9 mouse cellular contexts compared by ENCODE assay signal in genomic region chr16:31591565-31591964, GRCm38 (mm10).
DNase-seq lines count a peak whose midpoint lies in the region; ATAC-seq and TF ChIP-seq lines count a peak whose summit lies in the region.
"Had no signal": no experiment of that assay in that cellular context is flagged by ENCODE, and none has a peak within 500 bp of the region (broad histone marks: within the 10 kb centered on the region; RNA-seq: fewer than 3 reads in every experiment).

No protein-coding gene starts in this region.

- H3K4me2 ChIP-seq in heart, embryonic 15.5 days = peak overlapping the region; percentile 45
- peak overlapping the region; percentile 13 for H3K4me2 ChIP-seq in embryonic facial prominence, embryonic 11.5 days (ENCODE audit: low read depth, low read length)
- no peak overlapping the region for H3K4me2 ChIP-seq in hindbrain, embryonic 11.5 days (replicated peaks; ENCODE audit: low read depth, low read length)
- H3K4me2 ChIP-seq in midbrain, embryonic 14.5 days (ENCODE audit: low read length) = peak overlapping the region; percentile 29; the same call in 1 of the 2 replicates

- peaks cover 34% of the 10 kb centered on the region for H3K4me1 ChIP-seq in heart, embryonic 15.5 days (replicated peaks)
- H3K4me1 ChIP-seq in embryonic facial prominence, embryonic 11.5 days (ENCODE audit: control insufficient read depth, insufficient read depth, low read length) = peaks cover 9% of the 10 kb centered on the region
- peaks cover 9% of the 10 kb centered on the region for H3K4me1 ChIP-seq in hindbrain, embryonic 11.5 days (replicated peaks; ENCODE audit: control insufficient read depth, insufficient read depth, low read length)
- H3K4me1 ChIP-seq in midbrain, embryonic 14.5 days (ENCODE audit: control insufficient read depth, insufficient read depth, low read length) = peaks cover 26% of the 10 kb centered on the region
- no peaks in the 10 kb centered on the region for H3K4me1 ChIP-seq in thymus, adult 2 months (replicated peaks; ENCODE audit: control insufficient read depth, insufficient read depth, low read length)

- no peaks in the 10 kb centered on the region for H3K36me3 ChIP-seq in heart, embryonic 15.5 days
- H3K36me3 ChIP-seq in embryonic facial prominence, embryonic 11.5 days (replicated peaks; ENCODE audit: control insufficient read depth, insufficient read depth, low read depth, low read length) = no peaks in the 10 kb centered on the region
- H3K36me3 ChIP-seq in hindbrain, embryonic 11.5 days (ENCODE audit: control insufficient read depth, insufficient read depth, low read length) = no peaks in the 10 kb centered on the region
- no peaks in the 10 kb centered on the region for H3K36me3 ChIP-seq in midbrain, embryonic 14.5 days (ENCODE audit: control insufficient read depth, insufficient read depth, low read length)
- no peaks in the 10 kb centered on the region for H3K36me3 ChIP-seq in thymus, adult 2 months (ENCODE audit: control insufficient read depth, insufficient read depth, low read length)

- peak overlapping the region; percentile 78 for H3K27ac ChIP-seq in heart, embryonic 15.5 days
- 0 out of 2 replicates have a peak overlapping the region, but pooled peaks have one; percentile 16 for H3K27ac ChIP-seq in embryonic facial prominence, embryonic 11.5 days (replicated peaks; ENCODE audit: low read depth, low read length)
- H3K27ac ChIP-seq in hindbrain, embryonic 11.5 days (ENCODE audit: low read depth, low read length) = peak overlapping the region; percentile 80; the same call in 1 of the 2 replicates
- peak overlapping the region; percentile 77 for H3K27ac ChIP-seq in midbrain, embryonic 14.5 days (replicated peaks; ENCODE audit: low read depth, low read length)
- H3K27ac ChIP-seq in thymus, adult 2 months (ENCODE audit: control insufficient read depth, insufficient read depth, low read length) = no peak overlapping the region

- no peaks in the 10 kb centered on the region for H3K27me3 ChIP-seq in heart, embryonic 15.5 days
- H3K27me3 ChIP-seq in embryonic facial prominence, embryonic 11.5 days (ENCODE audit: control insufficient read depth, insufficient read depth, low read length) = no peaks in the 10 kb centered on the region
- H3K27me3 ChIP-seq in hindbrain, embryonic 11.5 days (ENCODE audit: control insufficient read depth, insufficient read depth, low read length) = no peaks in the 10 kb centered on the region
- no peaks in the 10 kb centered on the region for H3K27me3 ChIP-seq in midbrain, embryonic 14.5 days (ENCODE audit: control insufficient read depth, insufficient read depth, low read length)
- H3K27me3 ChIP-seq in thymus, adult 2 months (ENCODE audit: control insufficient read depth, insufficient read depth, low read length) = no peaks in the 10 kb centered on the region

- ATAC-seq in heart, embryonic 15.5 days (replicated peaks; ENCODE audit: insufficient number of reproducible peaks, insufficient read depth, low FRiP score, low read depth) = no peak
- ATAC-seq in embryonic facial prominence, embryonic 11.5 days (replicated peaks; ENCODE audit: insufficient number of reproducible peaks, low FRiP score, low TSS enrichment, low read depth) = peak; percentile 58
- peak; percentile 21; the same call in 1 of the 2 replicates for ATAC-seq in hindbrain, embryonic 11.5 days (ENCODE audit: low FRiP score)
- ATAC-seq in midbrain, embryonic 14.5 days (ENCODE audit: low FRiP score, low TSS enrichment) = 0 out of 2 replicates have a peak, but pooled peaks have one; percentile 12

- DNase-seq in heart, adult 9 months (ENCODE audit: low spot score in 2 of 2) = no peak
- peak; percentile 33 for DNase-seq in embryonic facial prominence, embryonic 11.5 days (ENCODE audit: low spot score)
- no peak for DNase-seq in hindbrain, embryonic 11.5 days (ENCODE audit: low spot score)
- DNase-seq in midbrain, embryonic 14.5 days = no peak
- DNase-seq in frontal cortex, adult 2 months (ENCODE audit: extremely low spot score in 1 of 2, low spot score in 1 of 2) = no peak
- DNase-seq in cerebellum, postnatal 25 days = no peak
- no peak for DNase-seq in thymus, adult 2 months
- DNase-seq: thymus, postnatal 14 days had no signal

- no peak overlapping the region for H3K9ac ChIP-seq in heart, embryonic 15.5 days
- no peak overlapping the region for H3K9ac ChIP-seq in embryonic facial prominence, embryonic 11.5 days (replicated peaks; ENCODE audit: low read length)
- no peak overlapping the region for H3K9ac ChIP-seq in hindbrain, embryonic 11.5 days (ENCODE audit: low read depth, low read length)
- no peak overlapping the region for H3K9ac ChIP-seq in midbrain, embryonic 14.5 days (replicated peaks; ENCODE audit: low read length)

- 69% methylated on average over 3 of the region's 3 CpGs for WGBS in heart, embryonic 15.5 days
- WGBS in embryonic facial prominence, embryonic 11.5 days = 38% methylated on average over 3 of the region's 3 CpGs
- WGBS in hindbrain, embryonic 11.5 days = 64% methylated on average over 3 of the region's 3 CpGs
- 50% methylated on average over 3 of the region's 3 CpGs for WGBS in midbrain, embryonic 14.5 days
- 64% methylated on average over 3 of the region's 3 CpGs for WGBS in thymus, adult 2 months

- no peak for TF ChIP-seq CTCF in thymus, adult 2 months (IDR thresholded peaks at IDR 0.05; ENCODE audit: borderline replicate concordance, control insufficient read depth, extremely low read depth, insufficient read depth, low read length, poor library complexity)

- H3K9me3 ChIP-seq in heart, embryonic 15.5 days (replicated peaks) = no peaks in the 10 kb centered on the region
- no peaks in the 10 kb centered on the region; the same call in 1 of the 2 replicates for H3K9me3 ChIP-seq in embryonic facial prominence, embryonic 11.5 days (replicated peaks; ENCODE audit: control insufficient read depth, low read length)
- H3K9me3 ChIP-seq in hindbrain, embryonic 11.5 days (ENCODE audit: control insufficient read depth, low read length) = no peaks in the 10 kb centered on the region
- H3K9me3 ChIP-seq in midbrain, embryonic 14.5 days (ENCODE audit: control insufficient read depth, low read length) = no peaks in the 10 kb centered on the region

- TF ChIP-seq POLR2A in thymus, adult 2 months (IDR thresholded peaks at IDR 0.05; ENCODE audit: control insufficient read depth, extremely low read depth, insufficient read depth, low read length, poor library complexity) = no peak

- H3K4me3 ChIP-seq in heart, embryonic 15.5 days = peak overlapping the region; percentile 13; the same call in 1 of the 2 replicates
- H3K4me3 ChIP-seq in embryonic facial prominence, embryonic 11.5 days (ENCODE audit: low read depth, low read length) = no peak overlapping the region
- no peak overlapping the region for H3K4me3 ChIP-seq in hindbrain, embryonic 11.5 days (ENCODE audit: low read depth, low read length)
- no peak overlapping the region for H3K4me3 ChIP-seq in midbrain, embryonic 14.5 days (replicated peaks; ENCODE audit: low read depth, low read length)
- no peak overlapping the region for H3K4me3 ChIP-seq in thymus, adult 2 months (ENCODE audit: control insufficient read depth, insufficient read depth, low read length)
